Mouse (Mus musculus) skeletal muscle tissue, postnatal 0 days (tissue): ENCODE data around the gene Uqcrq. TPM values are rescaled to one million over a fixed set of nuclear protein-coding genes. Genes with fewer than 3 reads are reported as not detected.

ENCODE experiments used
- microRNA-seq, 2 experiments: library from miRNA; unstranded; fragments of <30 nt; microRNA quantifications; one replicate each; pipeline ENCODE4; 2016
- polyA plus RNA-seq: library from polyadenylated mRNA; unstranded; fragments of >200 nt; fragmentation: Nextera tagmentation; extraction: Ambion mirVana; gene quantifications from 2 replicates; pipeline ENCODE4 v1.2.1, GENCODE M21; 2015

Gene Uqcrq
- polyA plus RNA-seq = 1,385 and 1,448 TPM in 2 replicates

GRCm38 (mm10) chr11:53430670-53431346 is at the start of gene Uqcrq, which contains the start of gene Gdf9:
TSS of gene Uqcrq (minus strand) at chr11:53430831.
TSS of gene Gdf9 (plus strand) at chr11:53431023.

GRCm38 (mm10) chr11:53479783-53480301 is 49.2 kb upstream of the Uqcrq start, which contains the start of the genes Gm9945 and Sowaha:
TSS of gene Gm9945 (plus strand) at chr11:53480166.
TSS of gene Sowaha (minus strand) at chr11:53480274.

GRCm38 (mm10) chr11:53469968-53470695 is 39.5 kb upstream of the Uqcrq start, which contains the start of gene Gm9837:
TSS of gene Gm9837 (minus strand) at chr11:53470479.

DNA sequence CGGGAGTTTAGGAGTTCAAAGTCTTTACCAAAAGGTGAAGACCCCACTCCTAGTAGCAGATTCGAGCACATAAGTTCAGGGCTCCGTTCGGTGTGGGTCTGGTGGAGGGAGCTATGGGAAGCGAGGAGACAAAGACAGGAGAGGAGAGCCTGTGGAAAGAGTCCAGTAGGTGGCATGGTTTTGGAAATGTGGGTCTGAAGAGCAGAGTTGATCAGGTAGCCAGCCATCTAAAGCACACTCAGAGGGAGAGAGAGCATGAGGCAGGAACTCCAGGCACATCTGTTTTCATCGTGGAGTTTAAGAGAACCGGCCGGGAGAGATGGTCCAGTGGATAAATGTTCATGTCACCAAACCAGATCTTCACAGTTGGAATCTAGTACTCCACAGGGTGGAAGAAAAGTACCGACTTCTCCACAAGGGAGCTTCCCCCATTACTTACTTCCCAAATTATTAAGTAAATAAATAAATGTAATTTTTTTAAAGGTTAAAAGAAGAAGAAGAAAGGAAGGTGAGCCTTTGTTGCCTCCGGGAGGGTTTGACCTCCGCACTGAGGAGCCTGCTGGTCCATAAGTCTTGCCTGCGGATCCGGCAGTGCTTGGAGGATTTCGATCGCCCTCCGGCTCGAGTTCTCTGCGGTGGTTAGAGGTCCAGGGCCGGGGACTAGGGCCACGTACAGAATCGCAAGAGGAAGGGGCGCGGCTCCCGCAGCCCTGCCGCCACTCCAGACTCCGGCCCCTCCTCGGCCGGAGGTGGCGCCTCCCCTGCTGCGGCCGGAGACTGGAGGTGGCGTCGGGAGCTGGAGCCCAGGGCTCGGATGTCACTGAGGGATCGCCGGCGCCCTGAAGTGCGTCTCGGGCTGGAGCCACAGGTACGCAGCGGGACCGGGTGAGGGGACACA is 26.1 kb upstream of the Uqcrq start, which contains the start of the genes Gm10447 and Shroom1:
Gene Gm10447, minus strand, starts transcription at position 637 of the 898 bp plus-strand sequence.
Gene Shroom1, plus strand, starts transcription at position 732 of the 898 bp plus-strand sequence.

GRCm38 (mm10) chr11:53423036-53423435 is 7.6 kb downstream of the Uqcrq start, which contains the start of gene Leap2:
TSS of gene Leap2 (minus strand) at chr11:53423170.

Small RNA genes within 50 kb of the gene (microRNA-seq; reads per million reads assigned to microRNA genes)
- 0.41 to 0.42 reads per million in 2 experiments for gene Mir6920

Other genes starting within 250 kb of the Uqcrq start
- 79.0 and 83.1 TPM in 2 replicates for gene Hspa4, start 130.4 kb downstream of the Uqcrq start, polyA plus RNA-seq
- gene Zcchc10, start 106.2 kb downstream of the Uqcrq start, polyA plus RNA-seq = 17.5 and 18.7 TPM in 2 replicates
- 27.6 and 34.9 TPM in 2 replicates for gene Aff4, start 80.0 kb downstream of the Uqcrq start, polyA plus RNA-seq
- not detected in 2 replicates for gene Leap2, start 7.7 kb downstream of the Uqcrq start, polyA plus RNA-seq
- gene Gdf9, start 192 bp upstream of the Uqcrq start, polyA plus RNA-seq = 1.3 and 1.7 TPM in 2 replicates
- not detected in 2 replicates for gene Gm10447, start 26.3 kb upstream of the Uqcrq start, polyA plus RNA-seq
- gene Shroom1, start 26.4 kb upstream of the Uqcrq start, polyA plus RNA-seq = 0.14 and 0.26 TPM in 2 replicates
- gene Gm9837, start 39.6 kb upstream of the Uqcrq start, polyA plus RNA-seq = not detected in 2 replicates
- gene Gm9945, start 49.3 kb upstream of the Uqcrq start, polyA plus RNA-seq = not detected in 2 replicates
- 0.05 and 0.11 TPM in 2 replicates for gene Sowaha, start 49.4 kb upstream of the Uqcrq start, polyA plus RNA-seq
- 16.7 and 17.3 TPM in 2 replicates for gene Sept8, start 88.4 kb upstream of the Uqcrq start, polyA plus RNA-seq
- gene Kif3a, start 136.5 kb upstream of the Uqcrq start, polyA plus RNA-seq = 21.0 and 24.0 TPM in 2 replicates
- gene Il4, start 187.8 kb upstream of the Uqcrq start, polyA plus RNA-seq = 0.72 and 0.79 TPM in 2 replicates
- not detected in 2 replicates for gene Il13, start 203.9 kb upstream of the Uqcrq start, polyA plus RNA-seq